Mouse (Mus musculus) adrenal gland, postnatal 25 days (tissue): ENCODE data around the gene Tle6. TPM values are rescaled to one million over a fixed set of nuclear protein-coding genes. Genes with fewer than 3 reads are reported as not detected.
A peak's percentile ranks its signal among the peaks of the same experiment; 100 is the strongest.

Experiments used
- DNase-seq: peaks from one replicate; pipeline ENCODE4 v3.0.0; 2021; ENCODE audit warnings: mixed read lengths
- total RNA-seq: library from RNA; stranded (reverse); gene quantifications from 2 replicates; pipeline ENCODE4 v1.2.3, GENCODE M21; 2021

The Tle6 gene
- total RNA-seq, 1 experiment from 2014 or later: 37.4 TPM

DNA sequence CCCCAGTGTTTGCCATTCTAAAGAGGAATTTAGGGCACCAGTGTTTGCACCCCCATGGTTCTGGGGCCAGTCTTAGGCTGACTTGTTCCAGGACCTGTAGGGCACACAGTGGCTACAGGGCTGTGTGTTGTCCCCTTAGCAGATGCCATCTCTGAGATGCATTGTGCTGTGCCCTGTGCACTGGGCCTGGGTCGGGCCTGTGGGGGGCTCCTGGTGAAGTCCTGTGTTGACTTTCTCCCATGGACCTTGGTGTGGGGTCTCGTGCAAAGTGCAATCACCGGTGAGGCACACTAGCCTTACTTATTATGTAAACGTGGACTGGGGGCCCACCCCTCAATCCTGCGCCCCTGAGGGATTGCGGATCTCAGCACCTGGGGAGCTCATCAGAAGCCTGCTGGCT, 38.5 kb downstream of the Tle6 start:
- no peak for DNase-seq

DNA sequence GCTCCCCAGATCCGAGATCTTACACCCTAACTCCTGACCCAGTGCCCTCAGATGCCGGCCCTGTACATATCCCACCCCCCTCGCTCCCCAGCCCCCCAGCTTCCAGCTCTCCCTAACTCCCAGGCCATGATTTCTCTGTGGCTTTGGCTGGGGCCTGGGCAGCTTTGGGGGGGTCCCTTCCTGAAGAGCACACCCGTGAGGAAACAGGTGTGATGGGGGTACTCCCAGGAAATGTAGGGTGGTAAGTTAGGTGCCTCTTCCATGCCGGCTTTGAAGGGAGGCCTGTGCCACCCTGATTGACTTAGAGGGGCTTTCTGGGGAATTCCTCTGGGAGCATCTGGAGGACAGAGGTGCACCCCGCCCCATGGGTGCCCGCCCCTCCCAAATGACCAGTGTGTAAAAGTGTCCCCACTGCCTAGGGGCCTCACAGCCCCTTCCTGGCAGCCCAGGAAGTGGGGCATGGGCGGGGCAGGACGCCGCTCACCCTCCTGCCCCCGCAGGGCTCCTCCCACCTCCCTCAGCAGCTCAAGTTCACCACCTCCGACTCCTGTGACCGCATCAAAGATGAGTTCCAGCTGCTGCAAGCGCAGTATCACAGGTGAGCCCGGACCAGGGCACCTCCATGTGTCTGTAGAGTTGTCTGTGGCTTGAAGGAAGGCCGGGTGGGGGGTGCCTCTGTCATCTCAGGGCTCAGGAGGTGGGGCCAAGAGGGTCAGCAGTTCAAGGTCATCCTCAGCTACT, 40.0 kb downstream of the Tle6 start:
- peak; percentile 64 for DNase-seq

GRCm38 (mm10) chr10:81559627-81560539, 41.0 kb downstream of the Tle6 start:
- DNase-seq: peak; percentile 82

- peak; percentile 97 for DNase-seq
These were observed 41.7 kb downstream of the Tle6 start, which contains the start of gene Aes for GRCm38 (mm10) chr10:81559163-81559626. Gene Aes (plus strand): TSS chr10:81559488.

DNA sequence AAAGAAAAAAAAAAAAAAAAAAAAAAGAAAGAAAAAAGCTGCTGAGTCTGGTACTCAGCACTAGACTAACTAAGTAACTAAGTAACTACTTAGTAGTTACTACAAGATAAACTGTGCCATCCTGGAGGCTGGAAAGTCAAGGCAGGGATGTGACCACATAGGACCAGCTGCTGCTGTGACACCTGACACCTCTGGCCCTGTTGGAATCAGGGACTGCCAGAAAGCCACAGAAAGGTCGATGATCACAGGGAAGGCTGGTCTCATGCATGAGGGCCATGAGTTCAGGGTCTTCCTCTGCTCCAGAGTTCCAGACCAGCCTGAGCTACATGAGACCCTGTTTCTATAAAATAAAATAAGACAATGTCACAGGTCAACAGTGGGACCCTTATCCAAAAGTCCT, 43.4 kb downstream of the Tle6 start:
- DNase-seq: no peak

DNA sequence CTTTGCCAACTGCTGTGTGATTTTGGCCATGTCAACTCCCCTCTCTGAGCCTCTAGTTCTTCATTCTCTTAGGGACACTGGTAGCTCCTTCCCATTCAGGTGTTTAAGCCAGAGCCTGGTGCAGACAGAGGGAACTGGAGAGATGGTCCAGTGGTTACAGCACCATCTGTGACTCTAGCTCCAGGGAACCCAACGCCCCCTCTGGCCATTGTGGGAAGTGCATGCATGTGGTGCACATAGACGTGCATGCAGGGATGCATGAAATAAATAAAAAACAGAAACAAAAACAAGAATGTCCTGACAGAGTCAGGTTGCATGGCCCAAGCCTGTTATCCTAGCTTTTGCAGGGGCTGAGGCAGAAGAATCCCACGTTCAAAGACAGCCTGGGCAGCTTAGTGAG, 44.6 kb downstream of the Tle6 start:
- no peak for DNase-seq

- DNase-seq: no peak
These were observed 46.8 kb downstream of the Tle6 start for GRCm38 (mm10) chr10:81553807-81554755.

DNA sequence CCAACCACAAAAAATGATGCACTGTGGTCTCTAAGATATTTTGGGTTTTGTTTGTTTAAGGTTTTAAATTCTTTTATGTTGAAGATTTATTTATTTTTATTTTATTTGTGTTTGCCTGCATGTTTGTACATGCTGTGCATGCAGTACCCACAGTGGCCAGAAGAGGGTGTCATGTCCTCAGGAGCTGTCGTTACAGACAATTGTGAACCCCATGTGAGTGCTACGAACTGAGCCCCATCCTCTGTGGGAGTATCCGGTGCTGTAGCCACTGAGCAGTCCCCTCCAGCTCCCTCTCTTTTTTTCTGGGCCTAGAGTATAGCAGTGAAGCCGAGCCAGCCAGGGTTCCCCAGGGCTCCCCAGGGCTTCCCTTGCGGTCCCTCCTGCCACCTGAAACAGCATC, 47.6 kb downstream of the Tle6 start:
- no peak for DNase-seq

- peak; percentile 80 for DNase-seq
These were observed 49.2 kb downstream of the Tle6 start for GRCm38 (mm10) chr10:81551597-81552102.

DNA sequence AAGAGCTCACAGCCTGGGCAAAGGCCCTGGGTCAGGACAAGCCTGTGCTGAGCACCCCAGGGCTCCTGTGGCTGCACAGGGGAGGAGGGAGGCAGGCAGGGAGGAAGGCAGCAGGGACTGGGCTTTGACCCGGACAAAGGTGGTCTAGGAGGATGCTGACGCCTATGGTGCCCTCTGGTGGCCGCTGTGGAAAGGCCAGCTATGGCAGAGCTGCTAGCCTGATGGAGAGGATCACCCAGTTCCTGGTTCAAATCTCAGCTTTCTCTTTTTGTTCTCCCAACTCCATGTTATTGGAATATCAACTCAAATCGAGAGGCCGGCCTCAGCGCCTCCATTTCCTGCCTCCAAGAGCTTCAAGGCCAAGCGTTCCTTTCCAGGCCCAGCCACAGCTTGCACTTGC, 50.6 kb downstream of the Tle6 start:
- peak; percentile 72 for DNase-seq

GRCm38 (mm10) chr10:81548944-81549343, 51.9 kb downstream of the Tle6 start:
- DNase-seq: no peak

DNA sequence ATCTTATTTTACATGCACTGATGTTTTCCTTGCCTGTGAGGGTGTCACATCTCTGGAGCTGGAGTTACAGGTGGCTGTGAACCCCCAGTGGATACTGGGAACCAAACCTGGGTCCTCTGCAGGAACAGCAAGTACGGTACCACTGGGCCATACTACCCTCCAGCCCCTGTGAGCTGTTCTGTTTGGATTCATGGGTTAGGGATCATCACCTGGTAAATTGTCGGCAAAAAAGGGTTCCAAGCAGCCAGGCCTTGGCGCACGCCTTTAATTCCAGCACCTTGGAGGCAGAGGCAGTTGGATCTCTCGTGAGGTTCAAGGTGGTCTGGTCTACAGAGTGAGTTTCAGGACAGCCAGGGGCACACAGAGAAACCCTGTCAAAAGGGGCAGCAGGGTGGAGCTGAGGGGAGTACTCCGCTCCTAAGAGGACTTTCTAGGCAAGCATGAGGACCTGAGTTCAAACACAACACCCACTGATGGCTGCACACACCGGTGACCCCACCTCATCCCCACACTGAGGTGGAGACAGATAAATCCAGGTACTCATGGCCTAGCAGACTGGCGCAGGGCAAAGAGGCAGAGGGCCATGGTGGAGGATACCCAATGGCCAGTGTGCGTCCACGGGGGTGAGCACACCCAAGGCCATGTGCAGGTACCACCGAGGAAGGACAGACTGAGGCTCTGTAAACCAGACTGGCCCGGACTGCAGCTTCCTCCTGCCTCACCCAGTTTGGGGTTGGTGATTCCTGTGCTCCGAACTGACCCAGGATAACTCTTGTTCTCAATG, 53.9 kb downstream of the Tle6 start:
- DNase-seq: no peak

DNA sequence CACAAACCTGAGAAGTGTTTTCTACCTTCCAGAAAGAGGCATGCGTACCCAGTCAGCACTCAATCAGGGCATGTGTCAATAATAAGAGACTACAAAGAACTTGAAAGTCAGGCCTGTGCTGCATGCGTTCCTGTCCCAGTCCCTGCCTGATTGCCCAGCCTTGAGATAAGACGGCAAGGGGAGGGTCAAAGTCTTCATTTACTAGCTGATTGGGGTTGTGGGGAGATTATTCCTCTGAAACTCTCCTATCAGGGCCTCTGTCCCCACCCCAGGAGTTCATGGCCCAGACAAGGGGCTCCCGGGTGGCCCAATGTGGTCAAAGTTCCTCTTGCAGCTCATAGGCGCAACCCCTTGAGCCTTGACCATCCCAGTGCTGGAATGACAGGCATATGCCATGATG, 54.5 kb downstream of the Tle6 start:
- DNase-seq: no peak

GRCm38 (mm10) chr10:81545161-81545747, 55.6 kb downstream of the Tle6 start, which contains the start of gene Gna11:
Gene Gna11 (minus strand): TSS chr10:81545190.
- peak; percentile 100 for DNase-seq

- no peak for DNase-seq
These were observed 56.3 kb downstream of the Tle6 start for GRCm38 (mm10) chr10:81544296-81545160.

GRCm38 (mm10) chr10:81543633-81544032, 57.2 kb downstream of the Tle6 start:
- no peak for DNase-seq

DNA sequence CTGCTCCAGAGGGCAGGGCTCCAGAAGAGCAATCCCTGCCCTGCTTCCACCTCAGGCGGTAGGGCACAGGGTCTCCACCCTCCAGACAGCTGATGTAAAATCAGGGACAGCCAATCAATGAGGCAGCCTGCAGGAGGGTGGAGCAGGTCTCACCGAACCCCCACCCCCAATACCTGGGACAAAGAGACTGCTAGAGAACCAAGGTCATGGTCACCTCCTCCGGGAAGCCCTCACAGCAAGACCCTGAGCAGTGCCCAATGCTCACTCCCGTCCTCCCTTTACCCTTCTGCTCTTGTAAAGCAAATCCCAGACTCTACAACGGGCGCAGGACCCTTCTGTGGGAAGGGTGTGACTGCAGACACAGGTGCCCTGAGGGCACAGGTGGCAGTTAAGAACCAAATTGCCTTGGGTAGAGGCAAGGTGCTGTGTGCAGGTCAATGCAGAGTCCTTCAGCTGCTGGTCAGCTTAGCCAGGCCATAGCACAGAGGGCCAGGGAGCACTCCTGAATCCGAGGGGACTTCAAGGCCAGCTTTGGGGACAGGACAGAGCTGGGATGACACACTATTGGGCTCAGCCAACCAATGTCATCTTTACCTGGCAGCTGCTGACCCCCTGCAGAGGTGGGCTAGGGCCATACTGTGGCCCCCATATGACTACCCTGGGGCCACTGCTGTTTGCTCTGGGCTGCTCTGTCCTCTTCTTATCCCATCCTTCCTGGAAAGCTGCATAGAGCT, 58.0 kb downstream of the Tle6 start:
- DNase-seq: no peak

DNA sequence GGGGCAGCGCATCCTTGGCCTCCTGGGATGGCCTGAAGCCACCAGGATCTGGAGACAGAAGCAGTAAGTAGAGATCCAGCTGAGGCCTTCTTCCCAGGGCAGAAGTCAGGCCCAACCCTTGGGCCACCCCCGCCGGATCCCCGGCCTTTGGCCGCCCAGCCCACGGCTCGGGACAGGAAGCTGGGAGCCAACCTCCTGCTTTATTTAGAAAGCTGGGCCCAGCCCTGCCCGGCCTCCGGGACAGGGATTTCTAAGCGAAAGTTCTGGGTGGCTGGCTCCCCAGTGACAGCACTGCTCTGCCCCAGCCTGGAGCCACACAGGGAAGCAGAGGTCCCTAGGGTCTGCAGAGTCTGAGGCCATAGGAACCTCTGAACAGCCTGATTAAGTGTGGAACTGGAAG, 59.1 kb downstream of the Tle6 start:
- DNase-seq: peak; percentile 59

GRCm38 (mm10) chr10:81541363-81541762, 59.5 kb downstream of the Tle6 start:
- no peak for DNase-seq
